Mouse (Mus musculus) olfactory bulb, adult 2 months (tissue): ENCODE measurements around the gene Cblb.

Source experiments
- CTCF ChIP-seq: fragments of 200-500 bp; IDR thresholded peaks from 2 replicates; pipeline ENCODE4 v1.5.1; 2012; ENCODE audit warnings: low read depth, mild to moderate bottlenecking, low read length, moderate library complexity; ENCODE audit not compliant: insufficient read depth
- POLR2A ChIP-seq: fragments of 200-500 bp; IDR thresholded peaks from 2 replicates; pipeline ENCODE4 v1.6.1; 2012; ENCODE audit warnings: mild to moderate bottlenecking, low read depth, low read length, moderate library complexity; ENCODE audit not compliant: insufficient read depth

- no peak for TF ChIP-seq CTCF
- TF ChIP-seq POLR2A = no peak
Measured at GRCm38 (mm10) chr16:52052734-52053133, 21.7 kb downstream of the Cblb start.
